Mouse (Mus musculus) embryonic facial prominence, embryonic 13.5 days (tissue): ENCODE data around the gene Aip. TPM values are rescaled to one million over a fixed set of nuclear protein-coding genes. Genes with fewer than 3 reads are reported as not detected.

Source experiments
- ATAC-seq: fragments of 200-750 bp; cut with Nextera tagmentation; 2 replicates; pipeline ENCODE4 v1.8.0; 2017; ENCODE audit warnings: low read depth; ENCODE audit not compliant: insufficient number of reproducible peaks, insufficient read depth, low FRiP score, low TSS enrichment
- H3K27ac ChIP-seq: fragments of 300-500 bp; sonication (generic); 2 replicates; pipeline ENCODE4 v1.5.1; 2015; ENCODE audit warnings: moderate library complexity, mild to moderate bottlenecking, inconsistent platforms
- H3K27me3 ChIP-seq: fragments of 300-500 bp; sonication (generic); 2 replicates; pipeline ENCODE4 v1.6.1; 2015; ENCODE audit warnings: mild to moderate bottlenecking, inconsistent platforms
- H3K36me3 ChIP-seq: fragments of 300-500 bp; sonication (generic); 2 replicates; pipeline ENCODE4 v1.6.1; 2015; ENCODE audit warnings: mild to moderate bottlenecking, inconsistent platforms
- H3K4me1 ChIP-seq: fragments of 300-500 bp; sonication (generic); 2 replicates; pipeline ENCODE4 v1.6.1; 2015; ENCODE audit warnings: inconsistent platforms
- H3K4me2 ChIP-seq: fragments of 300-500 bp; sonication (generic); 2 replicates; pipeline ENCODE4 v1.6.1; 2015; ENCODE audit warnings: moderate library complexity, mild to moderate bottlenecking, inconsistent platforms
- H3K4me3 ChIP-seq: fragments of 300-500 bp; sonication (generic); 2 replicates; pipeline ENCODE4 v1.5.1; 2015; ENCODE audit warnings: mild to moderate bottlenecking, inconsistent platforms
- H3K9ac ChIP-seq: fragments of 300-500 bp; sonication (generic); 2 replicates; pipeline ENCODE4 v1.6.1; 2015; ENCODE audit warnings: mild to moderate bottlenecking, inconsistent platforms
- H3K9me3 ChIP-seq: fragments of 300-500 bp; sonication (generic); 2 replicates; pipeline ENCODE4 v1.6.1; 2016; ENCODE audit warnings: inconsistent platforms
- WGBS: fragments of 180-500 bp; shearing (Covaris S2); methylation state at CpG from one replicate; pipeline ENCODE4 v1.1.7; 2015; ENCODE audit warnings: mixed read lengths; 5-methylcytosine and 5-hydroxymethylcytosine counted together
- polyA plus RNA-seq: library from polyadenylated mRNA; unstranded; fragments of >200 nt; fragmentation: Nextera tagmentation; extraction: Ambion mirVana; gene quantifications from 2 replicates; pipeline ENCODE4 v1.2.1, GENCODE M21; 2015

The Aip gene
- polyA plus RNA-seq, 1 experiment from 2014 or later: 107 TPM

DNA sequence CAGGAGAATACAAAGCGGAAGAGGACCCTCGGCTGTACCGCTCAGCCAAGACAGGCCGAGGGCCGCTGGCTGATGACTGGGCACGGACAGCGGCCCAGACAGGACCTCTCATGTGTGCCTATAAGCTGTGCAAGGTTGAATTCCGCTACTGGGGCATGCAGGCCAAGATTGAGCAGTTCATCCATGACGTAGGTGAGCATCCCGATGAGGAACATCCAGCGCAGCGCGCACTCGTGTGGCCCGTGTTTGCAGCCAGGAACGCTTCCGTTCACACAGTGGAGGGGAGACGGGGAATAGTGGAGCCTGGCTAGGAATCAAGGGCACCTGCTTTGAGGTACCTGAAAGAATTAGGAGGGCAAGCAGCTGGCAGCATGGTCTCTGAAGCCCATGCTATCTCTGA lies 22.4 kb downstream of the Aip start:
- no peaks in the 10 kb centered on the region for H3K9me3 ChIP-seq
- H3K27me3 ChIP-seq: peaks cover 44% of the 10 kb centered on the region
- no peak for ATAC-seq
- no peak overlapping the region for H3K4me3 ChIP-seq
- WGBS: 91% methylated on average over 18 of the region's 18 CpGs
- H3K27ac ChIP-seq: no peak overlapping the region
- H3K36me3 ChIP-seq: no peaks in the 10 kb centered on the region
- no peak overlapping the region for H3K4me2 ChIP-seq
- H3K4me1 ChIP-seq: peaks cover 33% of the 10 kb centered on the region
- no peak overlapping the region for H3K9ac ChIP-seq

GRCm38 (mm10) chr19:4102626-4103025 lies 23.0 kb downstream of the Aip start:
- no peaks in the 10 kb centered on the region for H3K9me3 ChIP-seq
- H3K4me3 ChIP-seq: no peak overlapping the region
- H3K27ac ChIP-seq: no peak overlapping the region
- H3K36me3 ChIP-seq: no peaks in the 10 kb centered on the region
- no peak overlapping the region for H3K9ac ChIP-seq
- no peak for ATAC-seq
- peaks cover 44% of the 10 kb centered on the region for H3K27me3 ChIP-seq
- WGBS: 93% methylated on average over 12 of the region's 12 CpGs
- peaks cover 38% of the 10 kb centered on the region for H3K4me1 ChIP-seq
- H3K4me2 ChIP-seq: no peak overlapping the region

GRCm38 (mm10) chr19:4102049-4102448 lies 23.6 kb downstream of the Aip start:
- Histone ChIP-seq H3K4me3 (no peak overlapping the region), H3K27me3 (peaks cover 44% of the 10 kb centered on the region), H3K27ac (no peak overlapping the region), H3K4me2 (no peak overlapping the region), H3K9me3 (no peaks in the 10 kb centered on the region), H3K36me3 (no peaks in the 10 kb centered on the region), H3K4me1 (peaks cover 42% of the 10 kb centered on the region), H3K9ac (no peak overlapping the region)
- 80% methylated on average over 2 of the region's 2 CpGs for WGBS
- ATAC-seq: no peak

DNA sequence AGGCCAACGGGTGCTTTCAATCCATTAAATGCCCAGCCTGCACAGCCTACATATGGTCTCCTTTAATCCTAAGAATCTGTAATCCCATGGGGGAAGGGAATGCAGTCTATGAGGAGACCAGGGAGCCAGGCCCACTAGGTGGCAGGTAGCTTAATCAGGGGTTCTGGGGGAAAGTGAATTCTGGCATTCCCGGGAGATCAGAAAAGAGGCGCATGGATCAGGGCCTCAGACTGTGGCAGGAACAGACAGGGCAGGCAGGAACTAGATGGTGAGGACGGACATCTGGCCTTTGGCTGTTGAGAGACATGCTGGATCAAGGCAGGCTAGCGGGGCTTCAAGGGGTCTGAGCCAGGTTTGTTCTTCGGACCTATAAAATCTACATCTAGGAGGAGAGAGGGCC lies 24.2 kb downstream of the Aip start:
- H3K9me3 ChIP-seq: no peaks in the 10 kb centered on the region
- H3K27me3 ChIP-seq: peaks cover 44% of the 10 kb centered on the region
- H3K4me1 ChIP-seq: peaks cover 44% of the 10 kb centered on the region
- H3K27ac ChIP-seq: no peak overlapping the region
- no peak for ATAC-seq
- no peaks in the 10 kb centered on the region for H3K36me3 ChIP-seq
- H3K4me3 ChIP-seq: peak overlapping the region; percentile 51
- peak overlapping the region; percentile 93 for H3K4me2 ChIP-seq
- peak overlapping the region; percentile 72; the same call in 1 of the 2 replicates for H3K9ac ChIP-seq
- WGBS: 55% methylated on average over 6 of the region's 6 CpGs

DNA sequence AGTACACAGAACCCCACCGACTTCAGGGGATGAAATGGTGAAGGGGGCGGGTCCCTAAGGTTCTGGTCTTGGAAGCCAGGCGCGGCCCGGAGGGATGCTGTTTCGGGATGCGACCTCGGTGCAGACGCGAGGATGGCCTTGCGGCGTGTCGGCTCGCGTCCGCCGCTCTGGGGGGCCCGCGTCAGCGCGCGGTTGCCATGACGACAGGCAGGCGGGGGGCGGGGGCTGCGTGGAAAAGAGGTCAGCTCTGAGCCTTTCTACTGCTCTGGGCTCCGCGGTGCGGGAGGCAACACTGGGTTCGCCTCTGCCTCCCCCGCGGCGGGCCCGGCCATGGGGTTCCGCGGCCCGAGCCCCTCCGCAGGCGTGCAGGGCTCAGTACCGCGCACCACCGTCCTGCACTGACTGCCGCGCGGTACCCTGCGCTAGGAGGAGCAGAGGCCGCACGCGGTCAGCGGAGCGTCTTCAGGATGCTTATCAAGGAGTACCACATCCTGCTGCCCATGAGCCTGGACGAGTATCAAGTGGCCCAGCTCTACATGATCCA lies 24.9 kb downstream of the Aip start:
- Histone ChIP-seq H3K27ac (no peak overlapping the region), H3K4me1 (peaks cover 50% of the 10 kb centered on the region), H3K4me3 (peak overlapping the region; percentile 51)

DNA sequence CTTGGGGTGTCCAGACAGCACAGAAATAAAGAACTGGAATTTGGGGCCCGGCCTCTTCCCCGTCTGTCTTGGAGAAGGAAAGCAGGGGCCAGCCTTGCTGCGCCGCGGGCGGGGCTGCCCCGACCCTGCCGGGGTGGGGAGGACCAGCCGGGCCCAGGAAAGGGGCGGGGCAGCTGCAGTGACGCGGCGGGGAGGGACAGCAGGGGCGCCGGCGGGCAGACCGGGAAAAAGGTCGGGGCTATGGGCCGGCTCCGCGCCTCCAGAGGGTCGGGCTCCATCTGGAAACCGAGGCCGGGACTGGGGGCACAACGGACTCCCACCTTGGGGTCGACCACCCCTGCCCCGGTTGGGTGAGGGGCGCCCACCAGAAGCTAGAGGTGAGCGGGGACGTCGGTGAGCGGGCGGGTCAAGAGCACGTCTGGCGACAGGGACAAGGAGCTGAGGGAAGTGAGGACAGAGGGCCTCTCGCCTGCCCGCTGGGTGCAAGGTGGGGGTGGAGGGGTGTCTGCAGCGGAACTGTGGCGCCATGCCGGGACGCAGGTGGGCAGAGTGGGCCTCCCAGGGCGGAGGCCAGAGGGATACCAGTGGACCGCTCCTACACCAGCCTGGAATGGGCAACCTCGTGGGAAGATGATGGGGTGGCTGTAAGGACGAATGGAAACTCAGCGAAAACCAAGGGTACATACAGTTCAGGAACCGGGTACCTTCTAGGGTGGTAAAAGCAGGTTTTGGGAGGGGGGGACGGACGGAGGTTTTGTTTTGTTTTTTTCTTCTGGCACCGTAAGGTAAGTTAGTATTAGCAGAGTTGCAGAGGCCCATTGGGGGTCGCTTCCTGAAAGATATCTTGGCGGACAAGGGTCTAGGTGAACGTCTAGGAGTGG lies 25.6 kb downstream of the Aip start, which contains the start of gene Pitpnm1:
Gene Pitpnm1 (plus strand): TSS at position 162 of the 881 bp plus-strand sequence.
- WGBS: under 1% methylated on average over 52 of the region's 53 CpGs
- peaks cover 50% of the 10 kb centered on the region for H3K4me1 ChIP-seq
- peak within 1 kb of the TSS; percentile 51 for H3K4me3 ChIP-seq
- no peaks in the 10 kb centered on the region for H3K36me3 ChIP-seq
- peak within 1 kb of the TSS; percentile 72 for H3K9ac ChIP-seq
- ATAC-seq: no peak
- peak within 1 kb of the TSS; percentile 93 for H3K4me2 ChIP-seq
- H3K9me3 ChIP-seq: no peaks in the 10 kb centered on the region
- no peak within 1 kb of the TSS for H3K27ac ChIP-seq
- H3K27me3 ChIP-seq: peaks cover 44% of the 10 kb centered on the region

More for the DNA sequence above, 24.9 kb downstream of the Aip start:
- no peak for ATAC-seq
- no peaks in the 10 kb centered on the region for H3K9me3 ChIP-seq
- H3K4me2 ChIP-seq: peak overlapping the region; percentile 93
- WGBS: under 1% methylated on average over 52 of the region's 52 CpGs
- H3K27me3 ChIP-seq: peaks cover 44% of the 10 kb centered on the region
- H3K36me3 ChIP-seq: no peaks in the 10 kb centered on the region
- peak overlapping the region; percentile 72 for H3K9ac ChIP-seq

DNA sequence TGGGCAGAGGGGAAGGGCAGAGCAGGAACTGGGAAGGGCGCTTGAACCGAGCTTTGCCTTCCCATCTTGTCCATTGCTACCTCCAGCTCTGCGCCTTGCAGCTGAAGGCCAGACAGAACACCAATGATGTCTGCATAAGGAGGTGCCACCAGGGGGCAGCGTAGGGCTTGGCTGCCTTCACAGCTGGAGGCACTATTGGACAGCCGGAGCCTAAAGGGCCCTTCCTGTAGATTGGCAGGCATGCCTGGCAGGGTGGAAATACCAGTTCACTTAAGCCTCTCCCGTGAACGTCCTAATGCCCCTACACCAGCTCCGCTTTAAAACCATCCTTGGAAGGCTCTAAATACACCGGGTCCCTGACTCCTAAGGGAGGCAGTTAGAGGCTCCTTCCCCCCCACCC lies 26.6 kb downstream of the Aip start:
- ATAC-seq: no peak
- no peaks in the 10 kb centered on the region for H3K9me3 ChIP-seq
- H3K4me1 ChIP-seq: peaks cover 50% of the 10 kb centered on the region
- H3K4me2 ChIP-seq: peak overlapping the region; percentile 93
- 7% methylated on average over 9 of the region's 9 CpGs for WGBS
- H3K9ac ChIP-seq: no peak overlapping the region
- H3K36me3 ChIP-seq: no peaks in the 10 kb centered on the region
- H3K4me3 ChIP-seq: peak overlapping the region; percentile 51; the same call in 1 of the 2 replicates
- peaks cover 44% of the 10 kb centered on the region for H3K27me3 ChIP-seq
- no peak overlapping the region for H3K27ac ChIP-seq

DNA sequence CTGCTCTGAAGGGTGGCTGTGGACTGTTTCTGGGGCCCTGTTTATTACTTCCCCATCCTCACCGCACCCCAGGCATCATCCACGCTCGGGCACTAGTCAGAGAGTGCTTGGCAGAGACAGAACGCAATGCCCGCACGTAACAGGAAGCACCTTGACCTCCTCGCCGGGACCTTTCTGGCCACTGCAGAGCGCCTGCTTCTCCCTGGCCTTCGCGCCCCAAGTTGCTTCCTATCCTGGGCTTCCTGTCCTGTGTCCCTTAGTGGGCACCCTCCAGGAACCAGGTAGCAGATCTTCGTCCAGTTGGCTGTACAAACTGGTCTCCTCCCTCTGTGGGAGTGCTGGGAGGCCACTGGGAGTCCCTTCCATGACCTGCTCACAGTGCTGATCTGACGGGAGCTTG lies 27.2 kb downstream of the Aip start:
- Histone ChIP-seq H3K36me3 (no peaks in the 10 kb centered on the region), H3K9ac (peak overlapping the region; percentile 16; the same call in 1 of the 2 replicates), H3K4me3 (no peak overlapping the region), H3K27me3 (peaks cover 44% of the 10 kb centered on the region), H3K9me3 (no peaks in the 10 kb centered on the region), H3K4me2 (peak overlapping the region; percentile 81; the same call in 1 of the 2 replicates), H3K27ac (no peak overlapping the region), H3K4me1 (peaks cover 50% of the 10 kb centered on the region)
- no peak for ATAC-seq
- WGBS: 89% methylated on average over 13 of the region's 13 CpGs

DNA sequence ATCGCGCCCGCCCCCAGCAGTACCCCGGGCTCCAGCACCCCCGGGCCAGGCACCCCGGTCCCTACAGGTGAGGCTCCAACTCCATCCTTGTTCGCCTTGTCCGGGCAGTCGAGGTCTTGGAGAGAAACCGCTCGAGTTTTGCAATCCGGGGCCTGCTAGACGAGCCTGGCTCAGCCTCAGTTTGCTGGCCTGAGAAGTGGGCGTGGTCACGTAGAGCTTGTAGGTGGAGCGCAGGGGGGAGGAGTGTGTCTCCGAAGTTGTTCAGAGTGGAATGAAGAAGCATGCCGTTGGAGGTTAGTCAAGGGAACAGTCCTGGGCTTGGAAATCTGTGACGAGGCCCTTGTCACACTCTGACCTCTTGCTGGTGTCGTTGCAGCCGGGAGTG lies 28.2 kb downstream of the Aip start:
- peak overlapping the region; percentile 64 for H3K4me3 ChIP-seq
- peaks cover 36% of the 10 kb centered on the region for H3K27me3 ChIP-seq
- WGBS: 1% methylated on average over 21 of the region's 21 CpGs
- H3K36me3 ChIP-seq: no peaks in the 10 kb centered on the region
- peak; percentile 12 for ATAC-seq
- peak overlapping the region; percentile 76 for H3K27ac ChIP-seq
- H3K4me1 ChIP-seq: peaks cover 50% of the 10 kb centered on the region
- H3K4me2 ChIP-seq: peak overlapping the region; percentile 81
- peak overlapping the region; percentile 57 for H3K9ac ChIP-seq
- no peaks in the 10 kb centered on the region for H3K9me3 ChIP-seq

- peak; percentile 88 for ATAC-seq
- no peaks in the 10 kb centered on the region for H3K9me3 ChIP-seq
- peak within 1 kb of the TSS; percentile 81 for H3K4me2 ChIP-seq
- H3K4me3 ChIP-seq: peak within 1 kb of the TSS; percentile 64
- H3K27ac ChIP-seq: peak within 1 kb of the TSS; percentile 76
- under 1% methylated on average over 65 of the region's 65 CpGs for WGBS
- peaks cover 30% of the 10 kb centered on the region for H3K27me3 ChIP-seq
- peak within 1 kb of the TSS; percentile 67 for H3K9ac ChIP-seq
- no peaks in the 10 kb centered on the region for H3K36me3 ChIP-seq
- peaks cover 50% of the 10 kb centered on the region for H3K4me1 ChIP-seq
Observed at GRCm38 (mm10) chr19:4096642-4097440, 28.8 kb downstream of the Aip start, which contains the start of gene Cdk2ap2. TSS of gene Cdk2ap2 (plus strand) at chr19:4097182.

GRCm38 (mm10) chr19:4095802-4096201 lies 29.9 kb downstream of the Aip start:
- H3K4me2 ChIP-seq: no peak overlapping the region
- H3K27ac ChIP-seq: no peak overlapping the region
- H3K27me3 ChIP-seq: peaks cover 20% of the 10 kb centered on the region
- peaks cover 42% of the 10 kb centered on the region for H3K4me1 ChIP-seq
- ATAC-seq: no peak
- no peak overlapping the region for H3K4me3 ChIP-seq
- H3K36me3 ChIP-seq: no peaks in the 10 kb centered on the region
- H3K9me3 ChIP-seq: no peaks in the 10 kb centered on the region
- 65% methylated on average over 3 of the region's 3 CpGs for WGBS
- H3K9ac ChIP-seq: no peak overlapping the region
